25 mouse cellular contexts compared by ENCODE assay signal in genomic region chr16:14979228-14979627, GRCm38 (mm10).
DNase-seq lines count a peak whose midpoint lies in the region; ATAC-seq lines count a peak whose summit lies in the region.
"Had no signal": no experiment of that assay in that cellular context is flagged by ENCODE, and none has a peak within 500 bp of the region (broad histone marks: within the 10 kb centered on the region; RNA-seq: fewer than 3 reads in every experiment).

No protein-coding gene starts in this region.

- H3K9me3 ChIP-seq in forebrain, embryonic 12.5 days: no peaks in the 10 kb centered on the region
- H3K9me3 ChIP-seq: embryonic facial prominence, embryonic 10.5 days; embryonic facial prominence, embryonic 13.5 days; forebrain, embryonic 10.5 days; hindbrain, embryonic 13.5 days; intestine, embryonic 15.5 days had no signal

- no peak overlapping the region for H3K4me2 ChIP-seq in forebrain, embryonic 12.5 days
- H3K4me2 ChIP-seq: embryonic facial prominence, embryonic 13.5 days; heart, embryonic 11.5 days; hindbrain, embryonic 13.5 days; intestine, embryonic 15.5 days had no signal

- no peaks in the 10 kb centered on the region for H3K27me3 ChIP-seq in forebrain, embryonic 12.5 days
- H3K27me3 ChIP-seq: embryonic facial prominence, embryonic 13.5 days; hindbrain, embryonic 13.5 days; intestine, embryonic 15.5 days had no signal

- ATAC-seq in forebrain, embryonic 12.5 days (ENCODE audit: low FRiP score): no peak
- ATAC-seq: forebrain, embryonic 14.5 days; forebrain, postnatal 0 days; hindbrain, embryonic 16.5 days; intestine, embryonic 15.5 days had no signal

- H3K4me1 ChIP-seq in forebrain, embryonic 12.5 days: no peaks in the 10 kb centered on the region
- H3K4me1 ChIP-seq: embryonic facial prominence, embryonic 10.5 days; embryonic facial prominence, embryonic 13.5 days; forebrain, embryonic 10.5 days; hindbrain, embryonic 13.5 days; intestine, embryonic 15.5 days had no signal

- H3K9ac ChIP-seq in forebrain, embryonic 12.5 days: no peak overlapping the region
- H3K9ac ChIP-seq: embryonic facial prominence, embryonic 13.5 days; forebrain, postnatal 0 days; hindbrain, embryonic 13.5 days; intestine, embryonic 15.5 days had no signal

- H3K36me3 ChIP-seq in forebrain, embryonic 12.5 days (replicated peaks): no peaks in the 10 kb centered on the region
- H3K36me3 ChIP-seq: embryonic facial prominence, embryonic 10.5 days; embryonic facial prominence, embryonic 13.5 days; forebrain, embryonic 10.5 days; hindbrain, embryonic 13.5 days; intestine, embryonic 15.5 days had no signal

- no peak overlapping the region for H3K4me3 ChIP-seq in forebrain, embryonic 12.5 days (replicated peaks)
- H3K4me3 ChIP-seq: embryonic facial prominence, embryonic 10.5 days; embryonic facial prominence, embryonic 13.5 days; erythroblast, embryonic 14.5 days; forebrain, embryonic 10.5 days; gastrocnemius, adult 2 months; hindbrain, embryonic 13.5 days; intestine, embryonic 15.5 days had no signal

- WGBS in forebrain, embryonic 12.5 days: 91% methylated on average over 2 of the region's 2 CpGs

- H3K27ac ChIP-seq in forebrain, embryonic 12.5 days: no peak overlapping the region
- H3K27ac ChIP-seq: embryonic facial prominence, embryonic 10.5 days; embryonic facial prominence, embryonic 13.5 days; forebrain, embryonic 10.5 days; gastrocnemius, adult 2 months; hindbrain, embryonic 13.5 days; intestine, embryonic 15.5 days had no signal

- peak; percentile 10 for DNase-seq in kidney, adult 9 months
- DNase-seq in kidney, postnatal 4 days: no peak
- DNase-seq in Muller cell, postnatal 12 days (ENCODE audit: inconsistent ontology term): peak; percentile 47
- peak; percentile 44 for DNase-seq in adipocyte (ENCODE audit: low spot score)
- no peak for DNase-seq in layer of hippocampus, adult 8-10 months (ENCODE audit: low spot score in 2 of 2)
- DNase-seq: adrenal gland, adult 8-10 months; adrenal gland, postnatal 25 days; cerebellum, adult 11-12 months; cerebellum, adult 8-10 months; cerebellum, postnatal 10 days; cerebellum, postnatal 36 days; embryo, embryonic 11 days; forebrain, postnatal 0 days; gastrocnemius, adult 2 months; gastrocnemius, postnatal 14 days had no signal

Comparison
In these comparisons a context has a peak if more than half of its experiments do, and no peak if none do; other contexts are left out.
1. DNase-seq: peak in kidney, adult 9 months (single experiment), Muller cell, postnatal 12 days (single experiment) and adipocyte (single experiment); none in kidney, postnatal 4 days (0 of 2) and layer of hippocampus, adult 8-10 months (0 of 2).